Mouse (Mus musculus) thymus, adult 2 months (tissue): ENCODE data around the gene Skida1. TPM values are rescaled to one million over a fixed set of nuclear protein-coding genes. Genes with fewer than 3 reads are reported as not detected.

ENCODE experiments used
- DNase-seq: peaks from one replicate; pipeline ENCODE4 v3.0.0; 2021
- H3K27ac ChIP-seq: fragments of 200-500 bp; 2 replicates; pipeline ENCODE4 v1.5.1; 2012; ENCODE audit warnings: low read length, control low read depth; ENCODE audit not compliant: control insufficient read depth, insufficient read depth
- H3K27me3 ChIP-seq: fragments of 200-500 bp; 2 replicates; pipeline ENCODE4 v1.6.1; 2012; ENCODE audit warnings: mild to moderate bottlenecking, low read length, moderate library complexity, mixed read lengths; ENCODE audit not compliant: control insufficient read depth, insufficient read depth
- H3K36me3 ChIP-seq: fragments of 200-500 bp; 2 replicates; pipeline ENCODE4 v1.6.1; 2012; ENCODE audit warnings: mild to moderate bottlenecking, low read length, moderate library complexity; ENCODE audit not compliant: control insufficient read depth, insufficient read depth
- H3K4me1 ChIP-seq: fragments of 200-500 bp; replicated peaks from 2 replicates; pipeline ENCODE4 v1.6.1; 2012; ENCODE audit warnings: low read length; ENCODE audit not compliant: control insufficient read depth, insufficient read depth
- H3K4me3 ChIP-seq: fragments of 200-500 bp; 2 replicates; pipeline ENCODE4 v1.5.1; 2012; ENCODE audit warnings: mild to moderate bottlenecking, low read length, control low read depth, moderate library complexity; ENCODE audit not compliant: control insufficient read depth, insufficient read depth
- CTCF ChIP-seq: fragments of 200-500 bp; IDR thresholded peaks from 2 replicates; pipeline ENCODE4 v1.5.1; 2012; ENCODE audit warnings: mild to moderate bottlenecking, control low read depth, low read length, moderate library complexity, borderline replicate concordance; ENCODE audit not compliant: control insufficient read depth, poor library complexity, insufficient read depth; ENCODE audit errors: extremely low read depth
- POLR2A ChIP-seq: fragments of 200-500 bp; IDR thresholded peaks from 2 replicates; pipeline ENCODE4 v1.6.1; 2012; ENCODE audit warnings: mild to moderate bottlenecking, low read length, control low read depth, moderate library complexity; ENCODE audit not compliant: control insufficient read depth, poor library complexity, insufficient read depth; ENCODE audit errors: extremely low read depth
- WGBS: fragments of 180-500 bp; shearing (Covaris S2); methylation state at CpG from one replicate; pipeline ENCODE4 v1.1.7; 2018; 5-methylcytosine and 5-hydroxymethylcytosine counted together
- polyA plus RNA-seq: library from polyadenylated mRNA; depleted of rRNA; stranded (reverse); fragments of >200 nt; gene quantifications from 2 replicates; pipeline ENCODE4 v1.2.3, GENCODE M21; 2012

Skida1 gene
- polyA plus RNA-seq, 1 experiment = 0.38 TPM

DNA sequence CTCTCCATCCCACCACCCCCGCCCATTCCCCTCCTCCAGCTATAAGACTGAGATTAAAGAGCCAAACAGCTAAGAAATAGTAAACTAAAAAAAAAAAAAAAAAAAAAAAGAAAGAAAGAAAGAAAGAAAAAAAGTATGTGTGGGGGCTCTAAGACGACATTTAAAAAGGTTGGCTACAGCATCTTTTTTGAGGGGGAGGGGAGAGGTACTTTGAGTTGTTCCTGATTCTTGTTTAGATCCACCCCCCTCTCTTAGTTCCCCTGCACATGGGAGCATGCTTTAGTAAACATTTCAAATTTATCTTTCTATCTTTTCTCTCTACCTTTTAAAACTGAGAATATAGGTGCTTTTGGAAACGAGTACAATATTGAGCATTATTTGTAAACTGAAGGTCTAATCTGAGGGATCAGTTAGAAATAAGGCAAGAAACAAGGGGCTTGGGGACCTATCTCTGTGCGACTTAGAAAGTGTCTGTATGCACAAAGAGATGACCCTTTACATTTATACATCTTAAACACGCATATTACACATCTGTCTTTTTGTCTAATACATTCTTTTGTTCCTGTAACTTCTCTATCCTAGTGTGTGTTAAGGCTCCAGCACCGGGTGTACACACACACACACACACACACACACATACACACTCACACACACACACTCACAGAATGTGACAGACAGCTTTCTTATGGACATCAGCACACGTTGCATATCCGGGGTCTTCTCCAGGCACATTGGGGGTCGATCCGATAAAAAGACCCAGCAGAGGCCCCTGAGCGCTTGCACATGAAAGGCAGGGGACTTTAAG lies 2.4 kb upstream of the Skida1 start:
- no peak for DNase-seq
- H3K27me3 ChIP-seq = peaks cover 19% of the 10 kb centered on the region
- H3K27ac ChIP-seq = no peak overlapping the region
- no peaks in the 10 kb centered on the region for H3K36me3 ChIP-seq
- H3K4me3 ChIP-seq = no peak overlapping the region
- peaks cover 13% of the 10 kb centered on the region for H3K4me1 ChIP-seq
- no peak for TF ChIP-seq POLR2A
- no peak for TF ChIP-seq CTCF
- 86% methylated on average over 11 of the region's 11 CpGs for WGBS

DNA sequence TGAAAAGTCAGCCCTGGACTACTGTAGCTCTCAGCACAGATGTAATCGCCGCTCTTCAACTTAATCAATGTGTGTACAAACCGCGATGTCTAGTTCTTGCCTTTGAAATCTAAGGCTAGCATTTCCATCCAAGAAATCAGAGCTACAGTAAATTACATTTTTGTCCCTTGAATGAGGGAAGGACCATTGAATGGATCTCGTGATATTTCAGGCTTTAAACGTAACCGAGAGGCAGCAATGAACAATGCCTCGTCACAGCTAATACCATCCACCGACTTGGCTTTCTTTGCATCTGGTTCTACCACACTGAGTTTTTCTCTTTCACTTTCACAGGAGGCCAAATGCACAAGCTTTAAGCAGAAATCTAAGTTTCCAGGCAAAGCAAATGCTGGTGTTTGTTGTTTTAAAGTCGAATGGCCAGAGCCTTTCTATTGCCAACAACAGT lies 1.7 kb upstream of the Skida1 start:
- no peaks in the 10 kb centered on the region for H3K36me3 ChIP-seq
- no peak for TF ChIP-seq CTCF
- no peak for TF ChIP-seq POLR2A
- H3K4me1 ChIP-seq = peaks cover 13% of the 10 kb centered on the region
- 13% methylated on average over 10 of the region's 10 CpGs for WGBS
- no peak overlapping the region for H3K4me3 ChIP-seq
- no peak overlapping the region for H3K27ac ChIP-seq
- peaks cover 25% of the 10 kb centered on the region for H3K27me3 ChIP-seq
- DNase-seq = no peak

DNA sequence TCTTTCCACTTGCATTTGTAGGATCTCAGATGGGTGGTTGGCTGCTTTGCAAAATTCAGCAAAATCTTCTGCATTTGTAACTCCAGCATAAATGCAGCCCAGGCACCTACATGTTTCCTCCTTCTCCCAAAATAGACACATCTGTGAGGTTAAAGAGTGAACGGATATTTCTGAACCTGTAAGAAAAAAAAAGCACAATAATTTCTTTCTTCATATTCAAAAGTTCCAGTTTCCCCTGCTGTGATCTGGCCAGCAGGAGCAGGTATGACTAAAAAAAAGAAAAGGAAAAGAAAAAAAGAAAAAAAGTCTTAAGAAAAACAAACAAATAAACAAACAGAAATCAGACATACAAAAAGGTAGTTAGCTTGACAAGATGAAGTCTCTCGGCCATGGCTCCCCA lies 1.2 kb upstream of the Skida1 start:
- WGBS = 20% methylated on average over 2 of the region's 2 CpGs
- H3K4me3 ChIP-seq = no peak overlapping the region
- TF ChIP-seq CTCF (no peak), POLR2A (no peak)
- H3K4me1 ChIP-seq = peaks cover 13% of the 10 kb centered on the region
- H3K27me3 ChIP-seq = peaks cover 27% of the 10 kb centered on the region
- no peaks in the 10 kb centered on the region for H3K36me3 ChIP-seq
- DNase-seq = no peak
- no peak overlapping the region for H3K27ac ChIP-seq

DNA sequence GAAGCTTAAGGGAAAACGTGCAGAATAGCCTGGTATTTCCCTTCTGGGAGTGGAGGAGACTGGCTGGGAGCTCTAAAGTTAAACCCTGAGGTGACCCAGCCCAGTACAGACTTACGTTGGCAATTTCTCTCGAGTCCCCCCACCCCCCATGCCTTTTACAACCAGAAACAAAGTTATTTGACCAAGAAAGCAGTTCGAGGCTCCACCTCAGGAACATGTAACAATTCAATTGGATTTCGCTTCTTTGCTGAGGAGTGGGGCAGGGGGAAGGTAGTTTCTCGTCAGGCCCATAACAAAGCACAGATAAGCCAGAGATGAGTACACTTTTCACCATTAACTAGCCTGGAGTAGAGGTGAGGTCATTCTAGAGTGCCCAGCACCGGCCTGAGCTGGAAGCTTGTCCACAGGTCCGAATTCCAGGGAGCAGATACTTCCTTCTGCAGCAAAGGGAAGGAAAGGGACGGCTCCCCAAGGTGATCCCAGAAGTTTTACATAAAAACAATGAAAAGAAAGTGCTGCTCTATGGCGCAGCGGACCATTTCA lies 499 bp upstream of the Skida1 start:
- Histone ChIP-seq H3K27ac (no peak overlapping the region), H3K4me3 (no peak overlapping the region), H3K4me1 (peaks cover 13% of the 10 kb centered on the region), H3K27me3 (peaks cover 27% of the 10 kb centered on the region), H3K36me3 (no peaks in the 10 kb centered on the region)
- no peak for TF ChIP-seq POLR2A
- TF ChIP-seq CTCF = no peak
- 59% methylated on average over 11 of the region's 11 CpGs for WGBS
- DNase-seq = no peak

DNA sequence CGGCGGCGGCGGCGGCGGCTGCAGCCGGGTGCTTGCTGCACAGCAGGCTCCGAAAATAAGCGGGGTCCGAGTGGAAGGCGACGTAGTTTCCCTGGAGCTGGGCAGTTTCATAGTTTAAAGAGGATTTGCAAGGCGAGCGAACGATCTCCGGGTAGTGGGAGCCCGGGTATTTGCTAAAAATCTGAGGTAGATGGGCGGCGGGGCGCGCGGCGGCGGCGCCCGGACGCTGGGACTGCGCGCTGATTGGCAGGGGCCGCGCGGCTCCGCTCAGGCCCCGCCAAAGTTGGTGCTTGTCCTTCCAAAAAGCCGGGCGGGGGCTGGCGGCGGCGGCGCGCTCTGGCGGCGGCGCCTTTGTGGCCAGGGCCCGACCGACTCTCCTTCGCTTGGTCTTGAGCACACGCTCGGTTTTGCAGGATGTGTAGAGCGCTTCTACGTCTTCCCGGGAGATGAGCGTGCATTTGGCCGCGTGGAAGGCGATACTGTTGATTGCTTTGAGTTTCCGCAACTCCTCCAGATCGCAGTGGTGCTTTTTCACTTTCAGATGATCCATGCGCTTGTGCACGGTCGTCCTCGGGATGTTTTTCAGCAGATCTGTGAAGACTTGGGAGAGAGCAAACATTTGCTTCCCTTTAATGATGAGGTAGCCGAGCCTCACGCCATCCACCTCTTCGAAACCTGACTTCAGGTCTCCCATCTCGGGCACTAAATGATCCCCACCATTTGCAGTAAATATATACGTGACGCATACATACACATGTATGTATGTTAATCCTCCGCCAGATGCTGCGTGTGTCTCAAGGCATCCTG lies 1.0 kb downstream of the Skida1 start:
- DNase-seq = peak; percentile 48

More for the DNA sequence above, 1.0 kb downstream of the Skida1 start:
- 1% methylated on average over 70 of the region's 70 CpGs for WGBS
- 0 out of 2 replicates have a peak, but pooled peaks have one; percentile 10 for TF ChIP-seq POLR2A
- TF ChIP-seq CTCF = no peak
- H3K27ac ChIP-seq = no peak overlapping the region
- H3K4me1 ChIP-seq = peaks cover 13% of the 10 kb centered on the region
- H3K4me3 ChIP-seq = peak overlapping the region; percentile 57
- H3K36me3 ChIP-seq = no peaks in the 10 kb centered on the region
- H3K27me3 ChIP-seq = peaks cover 27% of the 10 kb centered on the region
